Mouse (Mus musculus): Measurements from ENCODE around the gene Pet100.

The Pet100 gene

GRCm38 (mm10) chr8:3626971-3627370 lies 5.6 kb downstream of the Pet100 start:
- no peak for DNase-seq

- no peak for DNase-seq
These were observed 6.7 kb downstream of the Pet100 start for GRCm38 (mm10) chr8:3628014-3628413.

GRCm38 (mm10) chr8:3630647-3631477 lies 9.5 kb downstream of the Pet100 start, which contains the start of gene Stxbp2:
Gene Stxbp2 (plus strand): TSS chr8:3630955.
- DNase-seq, result peak; percentile 78

GRCm38 (mm10) chr8:3631478-3631875 lies 10.1 kb downstream of the Pet100 start:
- no peak for DNase-seq

- DNase-seq, result peak; percentile 45
These were observed 24.5 kb downstream of the Pet100 start for GRCm38 (mm10) chr8:3645804-3646203.

- no peak for DNase-seq
These were observed 25.6 kb downstream of the Pet100 start for GRCm38 (mm10) chr8:3646824-3647531.

- DNase-seq, result no peak
These were observed 26.2 kb downstream of the Pet100 start for GRCm38 (mm10) chr8:3647561-3647960.

GRCm38 (mm10) chr8:3648268-3648667 lies 26.9 kb downstream of the Pet100 start:
- no peak for DNase-seq

- DNase-seq, result no peak
These were observed 27.6 kb downstream of the Pet100 start for GRCm38 (mm10) chr8:3648990-3649389.

GRCm38 (mm10) chr8:3652845-3653244 lies 31.5 kb downstream of the Pet100 start:
- no peak for DNase-seq

- no peak for DNase-seq
These were observed 33.6 kb downstream of the Pet100 start for GRCm38 (mm10) chr8:3654726-3655508.

GRCm38 (mm10) chr8:3655526-3655925 lies 34.2 kb downstream of the Pet100 start, which contains the start of gene Retn:
Gene Retn (plus strand): TSS chr8:3655770.
- DNase-seq, result no peak

- DNase-seq, result no peak
These were observed 35.5 kb downstream of the Pet100 start for GRCm38 (mm10) chr8:3656725-3657381.

GRCm38 (mm10) chr8:3660889-3661288 lies 39.5 kb downstream of the Pet100 start:
- no peak for DNase-seq

GRCm38 (mm10) chr8:3664405-3664804 lies 43.1 kb downstream of the Pet100 start:
- no peak for DNase-seq

GRCm38 (mm10) chr8:3665507-3665906 lies 44.2 kb downstream of the Pet100 start, which contains the start of gene Mcemp1:
Gene Mcemp1 (plus strand): TSS chr8:3665754.
- DNase-seq, result no peak

- no peak for DNase-seq
These were observed 49.0 kb downstream of the Pet100 start for GRCm38 (mm10) chr8:3670388-3670787.

GRCm38 (mm10) chr8:3671980-3672491 lies 50.7 kb downstream of the Pet100 start, which contains the start of gene Fcor:
Gene Fcor (minus strand): TSS chr8:3672362.
- DNase-seq, result peak; percentile 87

GRCm38 (mm10) chr8:3674671-3675070 lies 53.3 kb downstream of the Pet100 start:
- no peak for DNase-seq

Data from layer of hippocampus, adult 9-11 months (tissue).